Mouse (Mus musculus) forebrain, embryonic 15.5 days (tissue): ENCODE data around the gene Sspn. TPM values are rescaled to one million over a fixed set of nuclear protein-coding genes. Genes with fewer than 3 reads are reported as not detected.

Experiments used
- ATAC-seq: fragments of 200-750 bp; cut with Nextera tagmentation; replicated peaks from 2 replicates; pipeline ENCODE4 v1.8.0; 2017; ENCODE audit warnings: mild to moderate bottlenecking, moderate TSS enrichment, moderate library complexity
- H3K27ac ChIP-seq: fragments of 300-500 bp; sonication (generic); replicated peaks from 2 replicates; pipeline ENCODE4 v1.5.1; 2015; ENCODE audit warnings: mild to moderate bottlenecking, inconsistent platforms
- H3K27me3 ChIP-seq: fragments of 300-500 bp; sonication (generic); 2 replicates; pipeline ENCODE4 v1.6.1; 2015; ENCODE audit warnings: inconsistent platforms
- H3K36me3 ChIP-seq: fragments of 300-500 bp; sonication (generic); 2 replicates; pipeline ENCODE4 v1.6.1; 2015; ENCODE audit warnings: mild to moderate bottlenecking, inconsistent platforms
- H3K4me1 ChIP-seq: fragments of 300-500 bp; sonication (generic); 2 replicates; pipeline ENCODE4 v1.6.1; 2015; ENCODE audit warnings: inconsistent platforms
- H3K4me2 ChIP-seq: fragments of 300-500 bp; sonication (generic); replicated peaks from 2 replicates; pipeline ENCODE4 v1.6.1; 2015; ENCODE audit warnings: mild to moderate bottlenecking, inconsistent platforms
- H3K4me3 ChIP-seq: fragments of 300-500 bp; sonication (generic); 2 replicates; pipeline ENCODE4 v1.5.1; 2015; ENCODE audit warnings: mild to moderate bottlenecking, inconsistent platforms
- H3K9ac ChIP-seq: fragments of 300-500 bp; sonication (generic); replicated peaks from 2 replicates; pipeline ENCODE4 v1.6.1; 2015; ENCODE audit warnings: mild to moderate bottlenecking, inconsistent platforms
- H3K9me3 ChIP-seq: fragments of 300-500 bp; sonication (generic); 2 replicates; pipeline ENCODE4 v1.6.1; 2016; ENCODE audit warnings: inconsistent platforms
- WGBS: fragments of 180-500 bp; shearing (Covaris S2); methylation state at CpG from one replicate; pipeline ENCODE4 v1.1.7; 2015; ENCODE audit warnings: mixed read lengths; 5-methylcytosine and 5-hydroxymethylcytosine counted together
- polyA plus RNA-seq: library from polyadenylated mRNA; unstranded; fragments of >200 nt; fragmentation: Nextera tagmentation; extraction: Ambion mirVana; gene quantifications from 2 replicates; pipeline ENCODE4 v1.2.1, GENCODE M21; 2015

Sspn gene
- polyA plus RNA-seq, 1 experiment from 2014 or later: 2.3 TPM

- Histone ChIP-seq H3K27me3 (no peaks in the 10 kb centered on the region), H3K4me2 (no peak overlapping the region), H3K4me1 (peaks cover 7% of the 10 kb centered on the region), H3K4me3 (no peak overlapping the region), H3K9ac (no peak overlapping the region), H3K36me3 (no peaks in the 10 kb centered on the region), H3K27ac (no peak overlapping the region), H3K9me3 (no peaks in the 10 kb centered on the region)
- WGBS: 65% methylated on average over 10 of the region's 10 CpGs
- no peak for ATAC-seq
Observed at GRCm38 (mm10) chr6:146009163-146009915, 77.9 kb downstream of the Sspn start.

- Histone ChIP-seq H3K9ac (no peak overlapping the region), H3K27me3 (no peaks in the 10 kb centered on the region), H3K36me3 (no peaks in the 10 kb centered on the region), H3K4me1 (peaks cover 7% of the 10 kb centered on the region), H3K4me3 (no peak overlapping the region), H3K27ac (peak overlapping the region; percentile 32), H3K9me3 (no peaks in the 10 kb centered on the region), H3K4me2 (no peak overlapping the region)
- WGBS: 62% methylated on average over 12 of the region's 12 CpGs
- ATAC-seq: peak; percentile 49
Observed at GRCm38 (mm10) chr6:146010093-146010764, 78.8 kb downstream of the Sspn start.

- 94% methylated on average over 3 of the region's 3 CpGs for WGBS
- ATAC-seq: no peak
- peaks cover 7% of the 10 kb centered on the region for H3K4me1 ChIP-seq
- H3K27ac ChIP-seq: no peak overlapping the region
- no peaks in the 10 kb centered on the region for H3K36me3 ChIP-seq
- H3K4me2 ChIP-seq: no peak overlapping the region
- no peak overlapping the region for H3K4me3 ChIP-seq
- H3K9ac ChIP-seq: no peak overlapping the region
- no peaks in the 10 kb centered on the region for H3K9me3 ChIP-seq
- no peaks in the 10 kb centered on the region for H3K27me3 ChIP-seq
Observed at GRCm38 (mm10) chr6:146014312-146014711, 82.9 kb downstream of the Sspn start.

Other genes starting within 250 kb of the Sspn start
- 3.2 and 3.5 TPM in 2 replicates for gene Rassf8, start 184.9 kb upstream of the Sspn start, polyA plus RNA-seq
- 2.5 and 2.9 TPM in 2 replicates for gene Bhlhe41, start 66.1 kb upstream of the Sspn start, polyA plus RNA-seq